Mouse (Mus musculus): ENCODE results near the gene Tmem151a.
A peak's percentile ranks its signal among the peaks of the same experiment; 100 is the strongest.

Tmem151a gene

DNA sequence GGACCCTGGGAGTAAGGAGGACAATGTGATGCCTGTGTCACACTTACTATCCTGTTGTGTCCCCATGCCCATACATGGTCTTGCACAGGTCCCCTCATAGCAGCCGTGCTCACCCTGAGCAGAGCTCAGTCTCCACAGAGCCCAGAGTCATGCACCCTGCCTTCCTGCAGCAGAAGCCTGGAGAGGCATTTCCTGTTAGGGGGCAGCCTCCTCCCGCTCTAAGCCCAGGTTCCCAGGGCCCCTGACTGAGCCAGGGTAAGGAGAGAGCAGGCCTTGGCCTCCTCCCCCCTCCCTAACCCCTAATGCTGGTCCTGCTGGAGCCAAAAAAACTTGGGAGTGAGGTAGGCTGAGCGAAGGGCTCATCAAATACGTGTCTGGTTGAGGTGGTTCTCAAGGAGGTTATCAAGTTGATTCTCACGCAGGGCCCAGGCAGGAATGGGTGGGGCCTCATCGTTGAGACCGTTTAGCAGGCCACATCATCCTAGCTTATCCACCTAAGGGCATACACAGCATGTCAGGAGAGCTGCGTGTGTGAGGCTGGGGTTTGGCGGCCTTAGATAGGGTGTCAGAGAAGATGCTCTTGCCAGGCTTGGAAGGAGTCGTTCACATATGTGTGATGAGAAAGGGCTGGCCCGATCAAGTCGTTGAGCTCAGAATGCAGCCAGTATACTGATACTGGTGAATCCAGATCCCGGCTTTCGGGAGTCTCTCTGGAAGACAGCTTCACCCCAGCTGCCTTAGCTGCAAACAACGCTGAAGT lies 18.1 kb downstream of the Tmem151a start:
- no peak for DNase-seq (ENCODE audit: low read depth)

- no peak for DNase-seq (ENCODE audit: low read depth)
Measured at GRCm38 (mm10) chr19:5065104-5065503, 20.2 kb downstream of the Tmem151a start.

- no peak for DNase-seq (ENCODE audit: low read depth)
Measured at GRCm38 (mm10) chr19:5062446-5062845, 22.9 kb downstream of the Tmem151a start.

- DNase-seq (ENCODE audit: low read depth): no peak
Measured at GRCm38 (mm10) chr19:5062041-5062440, 23.3 kb downstream of the Tmem151a start.

GRCm38 (mm10) chr19:5060365-5061330 lies 24.7 kb downstream of the Tmem151a start:
- no peak for DNase-seq (ENCODE audit: low read depth)

DNA sequence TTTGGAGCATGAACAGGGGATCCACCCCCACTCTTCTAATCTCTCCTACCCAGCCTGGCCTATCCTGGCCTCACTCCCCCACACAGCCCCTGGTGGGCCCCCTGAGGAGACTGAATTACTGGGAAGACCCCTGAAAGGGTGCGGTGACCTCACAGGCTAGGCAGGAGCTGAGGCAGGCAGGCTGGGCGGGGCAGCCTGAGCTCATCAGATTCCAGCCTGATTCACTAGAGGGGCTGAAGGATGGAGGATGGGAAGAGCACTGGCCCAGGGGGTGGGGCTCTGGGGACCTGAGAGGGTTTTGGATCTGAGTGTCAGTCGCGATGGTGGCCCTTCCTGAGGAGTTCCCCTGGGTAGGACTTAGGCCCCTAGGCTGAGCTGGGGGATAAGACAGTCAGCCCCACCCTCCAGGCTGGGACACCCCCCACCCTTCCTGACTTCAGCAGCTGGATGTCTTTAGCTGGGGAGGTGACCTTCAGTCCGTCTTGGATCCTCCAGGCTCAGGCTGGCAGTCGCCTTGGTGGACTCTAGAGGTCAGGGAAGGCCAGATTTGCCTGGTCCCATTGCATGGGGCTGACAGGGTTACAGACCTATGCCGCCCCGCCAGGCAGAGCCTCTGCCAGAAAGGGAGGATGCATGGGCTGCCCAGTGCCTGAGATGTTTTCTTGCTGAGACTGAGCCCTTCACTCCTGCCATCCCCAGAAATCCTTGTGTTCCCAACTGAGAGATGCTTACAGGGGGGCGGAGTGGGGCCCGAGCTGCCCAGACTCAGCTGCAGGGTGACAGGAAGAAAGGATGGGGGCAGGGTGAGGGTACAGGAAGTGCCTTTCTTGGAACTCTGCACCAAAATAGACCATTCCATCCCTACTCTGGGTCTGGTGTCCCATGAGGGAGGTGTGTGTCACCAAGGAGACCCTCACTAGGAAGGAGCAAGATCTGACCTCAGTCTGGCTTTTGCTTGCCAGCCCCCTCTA lies 26.2 kb downstream of the Tmem151a start:
- no peak for DNase-seq (ENCODE audit: low read depth)

- no peak for DNase-seq (ENCODE audit: low read depth)
Measured at GRCm38 (mm10) chr19:5057876-5058775, 27.2 kb downstream of the Tmem151a start.

DNA sequence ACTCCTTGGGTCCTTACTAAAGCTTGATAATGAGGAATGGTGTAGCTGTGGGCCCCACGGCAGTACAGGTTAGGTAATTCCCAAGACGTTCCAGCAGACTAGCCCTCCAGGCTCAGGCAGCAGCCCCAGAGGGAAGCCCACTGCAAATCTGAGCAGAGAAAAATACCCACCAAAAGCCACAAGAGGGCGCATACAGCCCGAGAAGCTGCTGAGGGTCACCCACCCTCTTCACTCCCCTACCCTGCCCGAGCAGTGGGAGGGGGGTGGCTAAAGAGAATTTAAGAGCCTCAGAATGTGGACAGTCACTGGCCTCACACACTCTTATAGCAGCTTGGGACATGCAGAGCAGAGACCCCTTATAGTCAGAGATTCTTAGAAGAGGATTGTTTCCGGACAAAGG lies 29.1 kb downstream of the Tmem151a start:
- DNase-seq (ENCODE audit: low read depth): peak; percentile 44

DNA sequence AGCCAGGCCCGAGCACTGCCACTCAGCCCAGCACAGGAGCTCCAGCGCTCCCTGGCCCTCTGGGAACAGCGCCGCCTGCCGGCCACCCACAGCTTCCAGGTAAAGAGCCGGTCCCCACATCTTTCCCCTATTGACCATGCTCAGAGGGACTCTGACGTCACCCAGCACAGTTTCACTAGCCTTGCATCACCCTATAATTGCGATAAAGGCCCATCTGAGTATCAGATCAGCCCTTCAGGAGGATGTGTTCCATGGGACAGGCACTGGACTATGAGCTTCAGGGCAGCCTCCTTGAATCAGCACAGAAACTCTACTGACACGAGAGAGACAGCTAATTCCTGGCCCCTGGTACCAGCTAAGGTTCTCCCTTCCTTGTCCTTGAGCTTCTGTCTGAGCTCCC lies 31.4 kb downstream of the Tmem151a start:
- DNase-seq (ENCODE audit: low read depth): peak; percentile 62

GRCm38 (mm10) chr19:5052853-5053252 lies 32.5 kb downstream of the Tmem151a start:
- no peak for DNase-seq (ENCODE audit: low read depth)

GRCm38 (mm10) chr19:5052166-5052822 lies 33.0 kb downstream of the Tmem151a start:
- no peak for DNase-seq (ENCODE audit: low read depth)

GRCm38 (mm10) chr19:5051515-5051914 lies 33.8 kb downstream of the Tmem151a start:
- no peak for DNase-seq (ENCODE audit: low read depth)

GRCm38 (mm10) chr19:5051031-5051430 lies 34.3 kb downstream of the Tmem151a start:
- peak; percentile 51 for DNase-seq (ENCODE audit: low read depth)

GRCm38 (mm10) chr19:5050047-5050905 lies 35.1 kb downstream of the Tmem151a start, which contains the start of gene Rin1:
Gene Rin1, plus strand, starts transcription at chr19:5050481.
- DNase-seq (ENCODE audit: low read depth): peak; percentile 95

DNA sequence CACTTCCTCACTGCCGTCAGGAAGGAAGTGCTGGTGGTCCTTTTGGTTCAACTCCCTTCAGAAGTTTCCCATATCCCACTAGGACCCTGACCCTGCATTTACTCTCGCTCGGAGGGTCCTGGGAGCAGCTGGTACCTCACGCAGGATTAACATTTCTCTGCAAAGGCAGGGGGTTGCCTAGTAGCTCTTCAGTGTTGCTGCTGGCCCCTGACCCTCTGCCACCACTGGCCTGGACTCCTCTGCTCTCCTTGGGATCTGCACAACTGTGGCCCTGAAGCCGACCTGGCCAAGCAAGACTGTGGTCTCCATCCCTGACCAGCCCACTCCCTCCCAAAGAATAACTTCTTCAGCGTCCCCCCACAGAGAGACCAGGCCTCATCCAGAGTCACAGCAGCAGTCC lies 36.0 kb downstream of the Tmem151a start:
- no peak for DNase-seq (ENCODE audit: low read depth)

GRCm38 (mm10) chr19:5048138-5049056 lies 36.9 kb downstream of the Tmem151a start:
- no peak for DNase-seq (ENCODE audit: low read depth)

- no peak for DNase-seq (ENCODE audit: low read depth)
Measured at GRCm38 (mm10) chr19:5045531-5045930, 39.8 kb downstream of the Tmem151a start.

- DNase-seq (ENCODE audit: low read depth): no peak
Measured at GRCm38 (mm10) chr19:5041588-5041987, 43.7 kb downstream of the Tmem151a start.
